Mouse (Mus musculus): ENCODE measurements around the gene Rnf20.
"Not testable (repeated sequence)": the region's sequence is repeated elsewhere in the genome, so short reads cannot be mapped to it uniquely, and the experiment has no call there.

Gene Rnf20

DNA sequence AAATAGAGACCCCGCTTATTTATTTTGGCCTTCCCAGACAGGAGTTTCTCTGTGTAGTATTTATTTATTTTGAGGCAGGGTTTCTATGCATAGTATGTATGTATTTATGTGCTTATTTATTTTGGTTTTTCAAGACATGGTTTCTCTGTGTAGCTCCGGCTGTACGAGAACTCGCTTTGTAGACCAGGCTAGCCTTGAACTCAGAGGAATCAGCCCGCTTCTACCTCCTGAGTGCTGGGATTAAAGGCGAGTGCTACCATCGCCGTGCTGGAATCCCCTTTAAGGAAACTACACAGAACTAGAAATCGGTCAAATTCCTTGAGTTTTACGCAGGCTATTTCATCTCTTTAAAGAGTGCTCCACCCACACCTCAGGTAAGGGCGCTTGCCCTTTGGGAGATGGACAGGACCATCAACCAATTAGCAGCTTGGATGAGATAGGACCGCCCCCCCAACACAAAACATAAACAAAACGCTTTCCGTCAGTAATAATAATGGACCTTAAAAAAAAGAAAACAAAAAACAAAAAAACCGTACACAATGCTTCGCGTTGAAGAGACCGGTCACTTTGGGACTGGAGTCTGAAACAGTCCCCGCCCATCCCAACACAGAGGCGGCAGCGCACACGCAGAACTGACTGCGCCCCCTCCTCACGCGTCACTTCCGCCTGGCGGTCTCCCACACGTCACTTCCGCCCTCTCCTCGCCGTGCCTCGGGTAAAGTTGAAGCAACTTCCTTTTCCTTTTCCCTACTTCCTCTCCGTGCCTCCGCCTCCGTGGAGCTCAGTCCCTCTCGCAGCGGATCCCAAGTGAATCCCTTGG lies at the start of gene Rnf20:
Gene Rnf20 (plus strand): TSS at position 688 of the 820 bp plus-strand sequence.
- peak; percentile 98 for ATAC-seq (ENCODE audit: low TSS enrichment)

DNA sequence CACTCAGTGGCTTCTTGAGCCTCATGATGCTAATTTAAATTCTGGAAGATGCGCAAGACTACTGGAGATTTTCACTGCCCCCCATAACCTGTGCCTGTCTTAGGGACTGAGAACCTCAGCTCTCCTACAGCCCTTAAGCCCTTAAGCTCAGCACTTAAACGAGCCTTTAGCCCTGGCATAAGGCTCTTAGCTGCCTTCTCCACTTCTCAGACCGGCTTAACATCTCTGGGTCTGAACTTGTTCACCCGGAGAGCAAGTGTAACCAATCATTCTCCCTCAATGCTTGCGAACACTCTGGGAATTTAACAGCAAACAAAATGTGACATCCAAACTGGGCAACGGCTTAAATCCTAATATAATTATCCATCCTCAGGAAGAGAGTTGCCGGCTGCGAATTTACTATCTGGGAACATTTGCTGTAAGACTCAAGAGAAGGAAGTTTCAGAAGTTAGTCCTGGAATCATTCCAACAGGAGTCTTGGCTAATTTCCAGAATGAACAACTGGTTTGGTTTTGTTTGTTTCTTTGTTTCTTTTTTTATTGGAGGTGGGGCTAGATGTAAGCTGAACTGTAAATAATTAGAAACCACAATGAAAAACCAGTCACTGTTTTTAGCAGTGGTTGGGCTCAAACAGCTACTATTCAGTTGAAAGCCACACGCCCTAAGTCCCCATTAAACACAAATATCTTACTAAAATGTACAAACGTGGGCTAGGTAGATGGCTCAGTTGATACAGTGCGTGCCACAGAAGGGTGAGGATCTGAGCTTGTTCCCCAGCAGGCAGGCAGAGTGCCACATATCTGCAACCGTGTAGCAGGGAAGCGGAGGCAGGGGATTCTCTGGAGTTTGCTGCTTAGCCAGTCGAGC lies 47.6 kb upstream of the Rnf20 start:
- no peak for ATAC-seq (ENCODE audit: low TSS enrichment)

DNA sequence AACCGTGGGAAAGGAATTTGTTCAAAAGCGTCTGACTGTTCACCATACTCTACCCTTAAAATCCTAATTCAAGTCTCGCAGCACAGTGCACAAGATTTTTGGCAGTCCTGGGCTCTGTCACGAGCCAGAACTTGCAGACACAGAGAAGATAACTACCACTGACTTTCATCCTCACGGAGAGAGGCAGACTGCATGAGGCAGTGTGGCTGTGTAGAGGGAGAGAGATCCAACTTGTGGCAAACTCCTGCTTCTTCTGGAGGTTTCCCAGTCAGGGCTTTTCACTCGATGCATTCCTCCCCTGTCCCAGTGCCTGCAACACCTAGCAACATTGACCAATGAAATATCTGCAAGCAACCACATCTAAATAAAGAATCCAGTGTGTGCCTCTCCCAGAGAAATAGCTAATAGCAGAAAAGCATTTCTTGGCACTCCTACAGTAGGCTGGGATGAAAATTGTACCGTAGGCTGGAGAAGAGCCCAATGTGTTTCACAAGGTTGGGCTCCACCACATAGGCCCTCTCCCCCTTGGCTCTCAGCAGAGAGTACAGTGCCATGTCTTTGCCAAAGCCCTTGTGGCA lies 46.2 kb upstream of the Rnf20 start:
- peak; percentile 42; the same call in 1 of the 2 replicates for ATAC-seq (ENCODE audit: low TSS enrichment)

DNA sequence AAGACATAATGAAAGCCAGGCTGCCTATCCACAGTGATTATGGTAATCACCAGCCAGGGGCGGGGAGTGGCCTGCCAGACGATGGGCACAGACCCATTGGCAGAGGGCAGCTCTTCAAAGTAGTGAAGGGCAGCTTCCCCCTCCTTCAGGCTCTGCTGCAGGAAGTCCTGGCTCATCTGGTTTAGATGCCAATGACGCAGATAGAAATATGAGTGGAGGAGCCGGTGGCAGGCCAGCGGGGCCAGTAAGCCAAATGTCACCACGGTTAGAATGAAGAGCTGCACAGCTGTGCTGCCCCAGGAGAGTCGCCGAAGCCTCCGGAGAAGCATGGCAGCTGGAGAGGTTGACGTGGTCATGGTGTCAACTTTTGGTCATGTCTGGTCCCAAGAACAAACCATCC lies 45.0 kb upstream of the Rnf20 start:
- ATAC-seq (ENCODE audit: low TSS enrichment) = no peak

DNA sequence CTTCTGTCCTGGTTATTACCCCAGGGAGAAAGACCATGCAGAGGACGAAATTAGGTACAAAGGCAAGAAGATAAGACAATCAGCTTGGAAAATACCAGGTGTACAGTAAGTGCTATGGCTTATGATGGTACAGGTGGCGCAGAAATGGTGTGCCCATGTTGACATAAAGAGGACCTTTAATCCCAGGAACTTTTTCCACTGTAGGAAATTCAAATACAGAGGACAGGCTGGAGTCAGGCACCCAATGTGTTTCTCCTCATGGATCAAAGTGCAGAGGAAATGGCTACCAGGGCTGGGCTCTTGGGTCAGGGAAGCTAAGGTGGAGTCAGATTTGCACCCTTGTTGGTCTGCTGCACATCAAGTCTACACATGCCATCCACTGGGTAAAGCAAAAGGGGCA lies 41.7 kb upstream of the Rnf20 start:
- no peak for ATAC-seq (ENCODE audit: low TSS enrichment)

DNA sequence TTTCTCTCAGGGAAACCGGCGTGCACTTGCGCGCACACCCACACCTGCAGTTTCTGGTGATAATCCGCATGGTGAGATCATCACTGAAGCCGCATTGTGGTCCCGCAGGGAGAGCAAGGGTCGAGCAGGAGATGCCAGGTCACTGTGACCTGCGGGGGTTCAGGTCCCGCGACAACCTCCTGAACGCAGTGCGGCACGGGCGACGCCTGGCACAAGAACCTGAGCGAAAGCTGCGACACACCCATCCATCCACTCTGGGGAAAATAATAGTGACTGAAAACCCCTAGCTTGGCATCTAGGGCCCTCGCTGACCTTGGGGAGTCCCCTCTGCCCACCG lies 35.0 kb upstream of the Rnf20 start:
- ATAC-seq (ENCODE audit: low TSS enrichment) = peak; percentile 22

DNA sequence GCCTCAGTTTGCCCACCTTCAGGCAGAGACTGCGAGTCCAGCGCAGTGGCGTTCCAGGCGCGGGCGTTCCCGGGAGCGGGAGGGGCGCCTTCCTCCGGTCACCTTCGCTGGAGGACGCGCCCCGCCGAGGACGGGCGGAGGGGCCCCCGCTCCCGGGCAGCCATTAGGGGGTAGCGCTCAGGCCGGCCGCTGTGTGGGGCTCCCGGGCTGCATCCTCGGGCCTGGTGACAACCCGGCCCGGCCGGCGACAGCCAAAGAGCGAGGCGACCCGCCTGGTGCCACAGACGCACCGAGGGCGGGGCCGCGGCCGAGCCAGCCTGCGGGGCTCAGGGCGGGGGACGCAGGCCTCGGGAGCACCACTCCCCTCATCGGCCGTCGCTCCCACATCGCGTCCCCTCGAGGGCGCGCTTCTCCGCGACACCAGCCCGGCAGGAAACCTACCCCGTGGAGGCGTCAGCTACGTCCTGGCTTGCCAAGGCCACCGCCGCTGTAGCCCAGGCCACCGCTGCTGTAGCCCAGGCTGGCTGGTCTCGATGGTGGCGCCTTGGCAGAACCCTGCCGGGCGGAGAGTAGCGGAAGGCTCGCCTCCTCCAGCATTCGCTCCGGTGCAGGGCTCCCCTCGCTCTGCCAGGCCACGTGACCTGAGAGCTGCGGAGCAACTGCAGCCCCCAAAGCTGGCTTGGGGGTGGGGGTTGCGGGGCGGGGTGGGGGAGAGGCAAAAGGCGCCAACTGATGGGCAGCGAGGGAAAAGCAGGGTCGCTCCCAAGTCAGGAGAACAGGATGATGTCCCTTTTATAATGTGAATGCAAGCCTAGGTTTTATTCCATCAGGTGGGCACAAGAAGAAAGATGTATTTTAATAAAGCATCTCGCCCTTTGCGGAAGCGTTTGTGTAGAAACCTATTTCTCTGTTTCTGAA lies 34.4 kb upstream of the Rnf20 start, which contains the start of gene Tmem246:
Gene Tmem246 (minus strand): TSS at position 694 of the 918 bp plus-strand sequence.
- ATAC-seq (ENCODE audit: low TSS enrichment) = peak; percentile 87

DNA sequence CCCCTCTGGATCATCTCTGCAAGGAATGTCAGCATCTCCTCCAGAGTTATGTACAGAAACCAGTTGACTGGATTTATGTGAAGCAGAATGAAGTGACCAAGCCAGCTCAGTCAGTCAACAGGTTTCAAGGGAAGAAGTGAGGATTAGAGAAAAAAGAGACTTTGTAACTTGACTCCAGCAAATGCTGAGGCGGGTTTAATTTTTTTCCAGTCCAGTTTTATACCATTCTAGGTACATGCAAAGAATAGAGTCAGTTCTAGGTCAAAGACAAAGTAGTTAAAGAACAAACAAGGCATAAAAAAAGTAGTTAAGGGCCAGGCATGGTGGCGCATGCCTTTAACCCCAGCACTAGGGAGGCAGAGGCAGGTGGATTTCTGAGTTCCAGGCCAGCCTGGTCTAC lies 28.6 kb upstream of the Rnf20 start:
- no peak for ATAC-seq (ENCODE audit: low TSS enrichment)

DNA sequence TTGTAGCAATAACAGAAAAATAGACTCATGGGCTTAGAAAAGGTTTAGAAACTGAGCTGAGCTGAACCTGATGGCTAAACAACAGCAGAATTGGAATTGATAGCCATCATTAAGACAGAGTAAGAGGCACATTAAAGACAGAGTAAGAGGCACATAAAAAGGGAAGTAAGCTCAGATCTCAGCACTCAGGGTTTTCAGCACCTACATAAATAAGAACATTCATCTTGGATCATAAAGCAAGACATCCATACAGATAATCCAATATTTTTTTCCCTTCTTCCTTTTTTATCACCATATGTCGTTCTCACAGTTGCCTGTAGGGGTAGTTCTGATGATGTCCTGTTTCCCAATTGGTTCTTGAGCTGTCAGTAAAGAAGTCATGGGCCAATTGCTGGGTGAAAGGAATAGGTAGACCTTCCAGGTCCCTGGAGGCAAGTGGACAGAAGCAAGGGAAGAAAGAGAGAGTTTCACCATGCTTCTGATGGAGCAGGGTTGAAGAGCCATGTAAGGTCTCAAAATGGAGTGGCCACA lies 27.7 kb upstream of the Rnf20 start:
- ATAC-seq (ENCODE audit: low TSS enrichment) = no peak; the same call in 1 of the 2 replicates

DNA sequence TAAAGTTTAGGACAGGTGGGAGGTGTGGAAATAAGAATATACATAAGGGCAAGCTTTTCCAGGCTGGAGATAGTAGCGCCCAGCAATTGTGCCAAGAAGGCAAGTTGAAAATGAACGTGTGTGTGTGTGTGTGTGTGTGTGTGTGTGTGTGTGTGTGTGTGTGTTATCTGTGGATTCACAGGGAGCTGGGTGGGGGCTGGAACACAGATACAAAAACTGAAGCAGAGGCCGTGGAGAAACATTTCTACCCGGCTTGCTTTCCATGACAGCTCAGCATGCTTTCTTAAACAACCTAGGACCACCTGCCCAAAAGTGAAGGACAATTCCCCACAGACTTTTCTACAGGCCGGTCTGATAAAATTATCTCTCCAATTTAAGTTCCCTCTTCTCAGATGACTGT lies 27.2 kb upstream of the Rnf20 start:
- no peak for ATAC-seq (ENCODE audit: low TSS enrichment)

DNA sequence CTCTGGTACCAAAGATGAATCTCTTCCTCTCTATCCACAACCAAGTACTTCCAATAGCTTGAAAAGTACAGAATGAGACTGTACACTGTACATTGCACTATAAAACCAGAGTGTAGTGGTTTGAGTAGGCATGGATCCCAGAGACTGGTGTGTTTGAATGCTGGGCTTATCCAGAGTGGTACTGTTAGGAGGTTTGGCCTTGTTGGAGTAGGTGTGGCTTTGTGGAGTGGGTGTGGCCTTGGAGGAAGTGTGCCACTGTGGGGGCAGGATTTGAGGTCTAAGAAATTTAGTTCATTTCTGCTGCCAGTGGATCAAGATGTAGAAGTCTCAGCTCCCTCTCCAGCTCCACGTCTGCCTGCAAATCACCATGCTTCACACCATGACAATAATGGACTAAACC lies 26.3 kb upstream of the Rnf20 start:
- ATAC-seq (ENCODE audit: low TSS enrichment) = no peak; the same call in 1 of the 2 replicates

DNA sequence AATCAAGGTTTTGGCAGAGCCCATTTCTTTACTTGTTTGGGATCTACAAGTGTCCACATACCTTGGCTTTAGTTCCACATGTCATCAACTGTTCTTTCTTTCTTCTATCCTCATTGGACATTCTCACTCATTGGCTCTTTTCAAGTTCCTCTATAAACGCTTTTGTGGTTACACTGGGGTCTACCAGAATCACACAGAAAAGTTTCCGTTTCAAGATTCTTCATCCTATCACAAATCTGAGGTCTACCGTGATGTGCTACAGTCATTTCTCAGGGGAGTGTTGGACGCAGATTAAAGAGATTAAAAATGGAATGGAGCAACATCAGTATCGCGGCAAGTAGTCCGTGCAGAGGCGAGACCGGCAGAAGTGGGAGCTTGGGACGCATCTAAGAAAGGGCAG lies 14.9 kb upstream of the Rnf20 start:
- no peak for ATAC-seq (ENCODE audit: low TSS enrichment)

DNA sequence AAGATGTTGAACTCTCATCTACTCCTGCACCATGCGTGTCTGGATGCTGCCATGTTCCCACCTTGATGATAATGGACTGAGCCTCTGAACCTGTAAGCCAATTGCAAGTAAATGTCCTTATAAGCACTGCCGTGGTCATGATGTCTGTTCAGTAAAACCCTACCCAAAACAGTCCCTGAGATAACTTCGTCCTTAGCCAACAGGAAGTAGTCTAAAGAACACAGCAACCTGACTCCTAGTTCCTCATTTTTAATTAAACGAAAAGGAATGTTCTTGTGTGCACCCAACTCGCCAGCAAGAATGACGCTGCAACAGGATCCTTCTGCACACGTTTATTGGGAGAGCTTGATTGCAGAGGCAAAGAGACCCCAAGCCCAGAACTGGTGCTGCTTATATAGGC lies 11.9 kb upstream of the Rnf20 start:
- ATAC-seq (ENCODE audit: low TSS enrichment) = not testable (repeated sequence)

DNA sequence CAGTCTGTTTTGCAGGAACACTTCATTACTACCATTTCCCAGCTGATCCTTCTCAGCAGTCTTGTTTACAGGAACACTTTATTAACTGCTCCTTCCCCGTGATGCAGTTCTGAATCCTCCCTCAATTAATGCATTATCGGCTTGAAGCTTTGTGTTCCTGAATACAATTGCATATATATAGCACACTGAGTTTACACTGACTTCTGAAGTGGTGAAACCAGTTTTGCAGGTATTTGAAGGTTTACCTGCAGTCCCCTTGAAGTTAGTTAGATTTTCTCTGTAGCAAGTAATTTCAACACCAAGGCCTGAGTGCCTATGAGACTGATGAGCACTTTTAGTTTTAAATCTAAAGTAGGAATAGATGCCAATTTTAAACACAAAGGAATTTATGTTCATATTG lies 9.5 kb upstream of the Rnf20 start:
- ATAC-seq (ENCODE audit: low TSS enrichment) = no peak

DNA sequence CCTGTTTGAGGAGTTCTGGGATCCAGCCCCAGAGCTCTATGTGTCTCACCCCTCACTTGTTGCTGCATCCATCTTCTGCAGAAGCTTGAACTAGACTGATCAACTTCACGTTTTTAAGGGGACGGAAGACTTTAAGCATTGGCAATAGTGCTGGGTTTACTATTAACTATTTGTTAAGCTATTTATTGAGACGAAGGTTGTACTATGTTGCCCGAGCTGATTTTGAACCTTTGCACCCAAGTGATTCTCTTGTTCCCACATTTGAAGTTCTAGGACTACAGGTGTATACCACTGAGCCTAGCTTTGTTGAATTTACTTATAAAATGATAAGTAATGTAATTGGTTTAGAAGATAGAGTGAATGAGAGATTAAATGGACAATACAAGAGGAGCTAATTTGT lies 7.9 kb upstream of the Rnf20 start:
- no peak for ATAC-seq (ENCODE audit: low TSS enrichment)

DNA sequence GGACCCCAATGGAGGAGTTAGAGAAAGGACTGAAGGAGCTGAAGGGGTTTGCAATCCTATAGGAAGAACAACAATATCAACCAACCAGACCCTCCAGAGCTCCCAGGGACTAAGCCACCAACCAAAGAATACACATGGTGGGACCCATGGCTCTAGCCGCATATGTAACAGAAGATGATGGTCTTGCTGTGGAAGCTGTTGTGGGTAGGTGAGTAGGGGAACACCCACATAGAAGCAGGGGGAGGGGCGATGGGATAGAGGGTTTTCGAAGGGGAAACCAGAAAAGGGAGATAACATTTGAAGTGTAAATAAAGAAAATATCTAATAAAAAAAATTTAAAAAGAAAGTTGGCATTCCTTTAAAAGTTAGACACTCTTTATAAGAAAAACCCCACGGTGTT lies 6.8 kb upstream of the Rnf20 start:
- not testable (repeated sequence) for ATAC-seq (ENCODE audit: low TSS enrichment)

DNA sequence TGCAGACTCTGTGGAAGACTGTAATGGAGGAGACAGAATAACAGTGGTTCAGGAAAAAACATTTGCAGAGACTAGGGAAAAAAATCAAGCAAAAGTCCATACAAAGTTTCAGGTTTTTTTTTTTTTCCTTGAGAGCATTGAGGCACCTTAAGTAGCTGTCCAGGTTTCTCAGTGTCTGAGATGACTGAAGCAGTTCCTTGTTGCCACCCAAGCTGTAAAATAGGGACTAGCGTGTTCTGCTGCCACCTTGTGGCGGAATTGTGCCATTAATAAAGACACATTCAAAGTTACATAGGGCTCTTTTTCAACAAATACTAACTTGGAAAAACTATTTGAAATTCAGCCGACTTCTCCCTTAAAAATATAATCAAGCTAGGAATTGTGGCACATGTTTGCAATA lies 4.8 kb upstream of the Rnf20 start:
- peak; percentile 63 for ATAC-seq (ENCODE audit: low TSS enrichment)

DNA sequence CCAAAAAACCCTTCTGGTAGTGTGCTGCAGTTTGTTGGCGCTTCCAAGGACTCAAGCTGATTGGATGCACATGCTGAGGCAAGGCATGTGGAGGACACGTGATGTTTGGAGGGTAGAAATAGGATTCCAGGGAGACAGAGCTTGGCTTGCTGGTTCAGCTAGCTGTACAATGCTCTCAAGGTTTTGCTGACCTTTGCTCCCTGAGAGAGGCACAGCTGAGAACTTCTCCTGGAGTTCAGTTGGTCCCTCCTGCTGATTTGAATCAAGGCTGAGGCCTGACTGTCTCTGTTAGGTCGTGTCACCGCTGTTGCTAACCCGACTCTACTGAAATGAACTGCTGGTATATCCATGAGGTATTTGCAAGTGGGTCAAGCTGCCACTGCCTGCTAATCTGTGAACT lies 2.9 kb upstream of the Rnf20 start:
- no peak for ATAC-seq (ENCODE audit: low TSS enrichment)

DNA sequence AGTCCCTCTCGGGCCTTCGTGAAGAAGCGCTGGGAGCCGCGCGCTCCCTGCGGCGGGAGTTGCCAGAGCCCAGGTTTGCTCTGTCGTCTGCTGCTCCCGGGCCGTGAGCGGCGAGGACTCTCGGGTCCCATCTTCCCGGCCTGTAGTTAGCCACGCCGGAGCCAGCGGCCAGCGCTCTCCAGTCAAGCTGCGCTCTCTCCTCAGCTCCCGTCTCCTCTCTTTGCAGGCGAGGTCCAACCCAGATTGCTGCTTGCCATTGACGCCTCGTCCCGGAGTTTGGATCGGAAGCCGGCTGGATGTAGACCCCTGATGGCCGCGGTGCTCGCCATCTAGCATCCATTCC lies 304 bp downstream of the Rnf20 start:
- peak; percentile 77; the same call in 1 of the 2 replicates for ATAC-seq (ENCODE audit: low TSS enrichment)

DNA sequence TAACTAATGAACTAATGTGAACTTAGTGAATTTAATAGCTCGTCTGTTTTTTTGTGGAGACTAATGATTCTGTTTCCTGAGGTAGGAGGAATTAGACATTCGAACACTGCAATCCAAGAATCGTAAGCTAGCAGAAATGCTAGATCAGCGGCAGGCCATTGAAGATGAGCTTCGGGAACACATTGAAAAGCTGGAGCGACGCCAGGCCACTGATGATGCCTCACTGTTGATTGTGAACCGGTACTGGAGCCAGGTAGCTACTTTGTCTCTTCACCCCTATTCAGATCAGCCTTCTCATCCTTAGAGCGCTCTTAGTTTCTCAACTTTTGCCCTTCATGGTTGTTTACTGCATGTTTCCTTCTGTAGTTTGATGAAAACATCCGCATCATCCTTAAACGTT lies 6.0 kb downstream of the Rnf20 start:
- ATAC-seq (ENCODE audit: low TSS enrichment) = no peak

DNA sequence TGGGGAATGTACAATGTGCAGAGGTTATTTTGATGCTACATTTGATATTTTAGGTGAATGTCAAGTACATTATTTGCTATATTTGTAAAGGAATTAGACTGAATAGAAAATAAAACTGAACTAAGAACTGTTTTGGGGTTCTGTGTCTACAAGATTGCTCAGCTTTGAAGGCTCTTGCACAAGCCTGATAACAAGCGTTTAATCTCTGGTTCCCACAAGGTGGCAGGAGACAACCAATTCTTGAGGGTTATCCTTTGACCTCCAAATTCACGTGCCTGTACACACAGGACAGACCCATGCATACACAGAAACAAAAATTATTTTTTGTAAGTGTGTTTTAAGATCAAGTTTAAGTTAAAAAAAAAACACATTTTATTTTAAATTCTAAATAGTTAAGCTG lies 8.1 kb downstream of the Rnf20 start:
- no peak for ATAC-seq (ENCODE audit: low TSS enrichment)
